Mouse (Mus musculus): ENCODE results near the gene Plpp3.

Plpp3 gene

DNA sequence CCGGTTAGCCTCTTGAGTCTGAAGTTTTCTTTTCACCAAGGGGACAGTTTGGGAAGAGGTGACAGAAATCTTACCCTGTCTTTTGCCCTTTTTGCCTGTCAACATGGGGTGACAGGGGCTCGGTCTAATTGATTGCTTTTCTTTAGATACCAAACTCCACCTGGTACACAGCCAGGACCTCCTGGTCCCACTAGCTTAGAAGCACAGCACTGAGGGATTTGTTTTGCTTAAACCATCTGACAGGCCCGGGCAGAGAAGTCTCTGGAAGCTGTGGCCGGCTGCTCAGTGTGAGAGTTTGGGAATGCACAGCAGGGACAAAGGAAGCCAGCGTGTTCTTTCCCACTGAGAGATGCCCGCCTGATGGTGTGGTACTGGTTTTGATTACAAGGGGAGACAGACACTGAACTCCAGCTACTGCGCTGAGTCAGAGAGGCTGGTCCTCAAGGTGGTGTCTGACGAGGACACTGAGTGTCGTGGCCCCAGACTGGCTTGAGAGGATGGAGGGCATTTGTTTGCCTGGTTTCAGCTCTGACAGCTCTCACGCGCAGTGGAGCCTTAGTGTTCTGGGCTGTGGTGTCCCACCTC is 64.2 kb downstream of the Plpp3 start:
- DNase-seq = no peak

DNA sequence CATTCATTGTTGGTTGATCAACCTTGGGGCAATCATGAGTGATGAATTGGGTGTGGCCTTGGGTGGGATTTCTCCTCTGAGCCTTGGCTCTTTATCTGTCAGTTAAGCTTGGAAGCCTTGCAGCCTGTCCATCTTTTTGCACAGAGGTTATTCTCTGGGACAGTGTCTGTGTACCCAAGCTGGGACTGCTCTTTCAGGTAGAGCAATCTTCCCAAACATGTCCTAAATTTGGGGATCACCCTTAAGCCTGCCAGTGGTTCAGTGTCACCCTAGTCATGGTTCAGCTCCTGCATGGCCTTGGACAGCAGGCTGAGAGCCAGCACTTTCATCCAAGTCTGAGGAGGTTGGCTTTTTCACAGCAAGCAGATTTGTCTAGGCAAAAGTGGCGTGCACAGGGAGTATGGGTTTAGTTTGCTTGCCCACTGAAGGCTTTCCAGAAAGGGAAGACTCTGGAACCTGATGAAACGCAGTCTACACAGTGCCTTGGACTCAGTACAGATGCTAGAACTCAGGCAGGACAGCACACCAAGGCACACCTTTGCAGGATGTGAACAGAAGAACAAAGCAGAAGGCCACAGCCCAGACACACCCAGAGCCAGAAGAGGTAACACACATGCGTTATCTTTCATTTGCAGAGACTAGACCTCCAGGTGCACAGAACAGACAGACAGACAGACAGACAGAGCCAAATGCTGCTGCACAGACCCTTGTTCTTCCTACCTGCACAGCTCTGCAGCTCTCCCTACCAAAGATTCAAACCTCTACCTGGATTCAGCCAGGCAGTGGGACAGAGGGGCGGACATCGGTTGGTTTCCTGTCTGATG is 66.2 kb downstream of the Plpp3 start:
- no peak for DNase-seq

DNA sequence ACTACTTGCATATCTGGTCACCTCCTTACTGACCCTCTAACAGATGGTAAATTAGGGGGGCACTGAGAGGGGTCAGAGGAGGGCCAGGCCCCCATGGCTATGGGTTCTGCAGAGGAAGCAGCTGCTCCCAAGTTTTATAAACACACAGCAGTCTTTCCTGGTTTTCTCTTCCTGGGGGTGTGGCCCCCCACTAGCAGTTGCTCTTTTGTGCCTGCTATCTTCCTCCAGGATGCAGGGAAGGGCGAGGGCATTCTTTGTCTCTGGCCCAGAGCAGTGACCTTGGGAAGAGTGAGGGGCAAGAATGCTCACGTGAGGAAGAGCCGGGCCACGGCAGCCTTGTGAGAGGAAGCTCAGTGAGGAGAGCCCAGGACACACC is 66.8 kb downstream of the Plpp3 start:
- no peak for DNase-seq

DNA sequence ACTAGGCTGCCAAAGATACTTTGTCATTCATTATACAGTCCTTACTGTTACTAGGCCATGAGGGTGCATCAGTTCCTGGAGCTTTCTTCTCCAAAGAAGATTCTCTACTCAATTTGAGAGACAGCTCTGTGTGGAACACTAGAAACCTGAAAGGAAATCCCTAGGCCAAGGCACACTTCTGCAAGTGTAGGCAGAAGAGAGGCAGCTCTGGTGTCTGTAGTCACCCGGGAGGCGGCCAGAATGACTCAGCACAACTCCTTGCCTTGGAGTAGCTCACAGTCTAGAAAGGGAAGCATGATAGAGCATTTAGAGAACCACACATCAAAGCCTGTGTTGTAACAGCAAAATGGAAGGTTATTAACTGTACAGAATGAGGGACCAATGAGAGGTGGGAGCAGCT is 68.4 kb downstream of the Plpp3 start:
- no peak for DNase-seq

DNA sequence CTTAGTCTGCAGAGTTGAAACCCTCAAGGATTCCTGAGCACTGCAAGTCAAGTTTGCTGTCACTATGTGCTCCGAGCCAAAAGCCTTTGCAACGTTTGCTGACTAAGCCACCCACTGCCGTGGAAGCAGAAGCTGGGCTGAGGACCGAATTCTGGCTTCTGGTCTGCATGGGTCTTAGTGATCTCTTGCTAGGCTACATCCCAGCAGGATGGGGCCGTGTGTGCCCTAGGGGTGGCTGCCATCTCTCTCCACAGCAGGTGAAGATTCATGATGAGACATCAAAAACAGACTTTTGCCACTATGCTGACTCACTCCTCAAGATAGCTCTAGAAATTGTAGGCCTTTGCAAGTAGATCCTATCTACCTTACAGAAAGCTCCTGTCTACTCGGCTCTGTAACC is 69.2 kb downstream of the Plpp3 start:
- DNase-seq = no peak

DNA sequence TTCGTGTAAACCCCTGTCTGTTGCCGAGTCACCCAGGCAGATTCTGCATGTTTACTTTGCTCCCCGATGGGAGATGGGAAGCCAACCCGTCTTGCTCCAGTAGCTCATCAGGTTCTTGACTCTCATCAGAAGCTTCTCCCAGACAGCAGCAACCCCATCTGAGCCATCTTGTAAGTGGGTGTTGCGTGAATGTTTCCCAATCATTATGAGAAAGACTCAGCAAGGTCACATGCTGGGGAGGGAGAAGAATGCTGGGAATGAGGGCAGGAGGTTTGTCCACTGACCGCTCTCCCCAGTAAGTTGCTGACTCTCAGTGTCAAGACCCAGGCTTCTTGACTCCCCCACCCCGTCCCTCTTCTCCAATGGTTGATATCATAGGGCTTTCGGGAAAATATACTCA is 73.0 kb downstream of the Plpp3 start:
- DNase-seq = no peak

DNA sequence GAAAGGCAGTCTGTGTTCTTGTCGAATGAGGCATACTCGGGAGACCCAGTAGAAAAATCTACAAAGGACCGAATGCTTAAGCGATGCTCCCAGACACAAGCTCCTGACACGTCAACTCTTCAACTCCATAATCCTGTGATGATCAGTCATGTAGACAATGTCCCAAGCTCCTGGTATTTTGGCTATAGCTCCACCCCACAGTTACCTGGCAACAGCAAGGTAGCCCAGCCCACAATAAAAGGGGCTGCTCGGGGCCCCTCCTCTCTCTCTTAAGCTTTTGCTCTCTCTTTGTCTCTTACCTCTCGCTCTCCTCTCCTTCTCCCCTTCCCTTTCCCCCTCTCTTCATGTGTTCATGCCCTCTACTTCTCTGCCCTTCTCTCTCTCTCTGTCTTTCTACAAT is 83.1 kb downstream of the Plpp3 start:
- DNase-seq = no peak

DNA sequence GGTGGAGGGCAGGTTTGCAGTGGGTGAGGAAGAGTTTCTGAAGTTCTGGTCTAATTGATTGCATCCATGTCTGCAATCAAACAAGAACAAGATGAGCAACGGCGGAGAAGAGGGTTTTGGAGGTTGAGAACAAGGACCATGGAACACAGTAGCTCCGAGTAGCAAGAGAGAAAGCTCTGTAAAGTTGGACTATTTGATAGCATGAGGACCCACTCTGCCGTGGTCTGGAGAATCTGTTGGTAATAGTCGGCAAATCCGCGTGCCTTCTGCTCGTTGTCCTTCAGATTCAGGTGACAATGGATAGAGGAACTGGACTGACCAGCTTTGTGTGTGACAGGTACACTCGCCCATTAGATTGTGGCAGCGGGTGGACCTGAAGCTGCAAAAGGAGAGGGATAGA is 87.8 kb downstream of the Plpp3 start:
- no peak for DNase-seq

DNA sequence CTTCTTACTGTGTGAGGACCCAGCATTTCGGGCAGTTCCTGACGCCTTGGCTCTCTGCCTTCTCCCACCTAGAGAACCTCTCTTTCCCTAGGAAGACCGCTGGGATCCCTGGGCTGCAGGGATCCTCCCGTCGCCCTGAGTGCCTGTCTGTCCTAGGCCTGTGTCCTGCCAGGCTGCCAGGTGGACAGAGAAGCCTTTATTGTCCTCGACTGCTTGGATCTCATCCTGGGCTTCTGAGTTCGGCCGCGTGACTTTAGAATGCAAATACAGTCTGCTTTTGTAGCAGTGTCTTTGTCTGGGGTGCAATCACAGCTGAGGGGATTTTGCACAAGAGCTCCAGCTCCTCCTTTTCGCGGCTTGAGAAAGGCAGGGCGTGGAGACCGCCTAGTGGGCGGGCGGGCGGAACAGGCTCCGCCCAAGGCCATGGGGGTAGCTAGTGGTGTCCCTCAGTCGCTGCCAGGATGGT is 88.4 kb downstream of the Plpp3 start:
- peak; percentile 10 for DNase-seq

DNA sequence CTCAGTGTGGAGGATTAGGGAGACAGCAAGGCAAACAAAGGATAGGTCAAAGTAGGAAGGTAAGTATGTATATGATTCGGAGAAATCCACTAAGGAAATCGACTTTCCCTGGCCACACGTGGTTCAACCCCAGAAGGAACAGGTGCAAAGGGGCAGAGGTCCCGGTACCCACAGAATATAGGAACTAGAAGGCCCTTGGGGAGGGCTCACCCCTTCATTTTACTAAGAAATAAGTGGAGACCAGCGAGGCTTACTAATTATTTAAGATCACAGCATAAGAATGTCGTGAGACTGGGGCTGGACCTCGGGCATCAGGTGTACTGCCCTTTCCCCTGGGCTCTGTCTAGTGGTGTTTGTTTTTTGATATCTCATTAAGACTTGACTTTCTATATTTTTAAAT is 89.2 kb downstream of the Plpp3 start:
- no peak for DNase-seq

DNA sequence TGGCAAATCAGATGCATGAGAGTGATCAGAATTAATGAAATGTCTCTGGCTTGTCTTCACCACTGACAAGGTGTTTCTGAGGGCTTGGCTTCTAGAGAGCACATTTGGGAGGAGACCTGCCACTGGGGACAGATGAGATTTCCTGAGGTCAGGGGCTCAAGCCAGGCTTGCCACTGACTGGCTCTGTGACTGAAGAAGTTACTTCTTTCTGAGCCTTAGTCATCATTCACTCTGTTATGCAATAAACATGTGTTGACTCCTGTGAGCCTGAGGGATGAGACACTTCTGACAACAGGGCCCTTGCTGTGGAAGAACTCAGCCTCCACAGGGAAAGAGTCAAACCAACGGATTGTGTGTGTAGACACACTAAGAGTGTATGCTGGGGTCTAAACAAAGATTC is 91.0 kb downstream of the Plpp3 start:
- no peak for DNase-seq

DNA sequence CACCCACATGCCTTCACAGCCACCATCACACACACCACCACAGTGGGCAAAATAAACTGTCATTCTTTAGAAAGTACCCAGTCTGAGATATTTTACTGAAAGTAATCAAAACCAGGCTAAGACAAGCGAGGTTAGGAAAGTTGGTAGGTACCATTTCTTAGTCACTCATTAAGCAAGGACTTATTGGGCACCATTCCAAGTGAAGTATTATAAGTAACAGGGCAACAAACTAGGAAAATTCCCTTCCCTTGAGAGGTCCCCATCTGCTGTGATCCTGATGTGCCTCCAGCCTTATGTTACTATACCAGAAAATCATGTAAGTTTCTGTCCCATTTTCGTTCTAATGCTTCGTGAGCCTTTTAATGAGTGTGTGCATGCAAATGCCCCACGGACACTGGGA is 92.1 kb downstream of the Plpp3 start:
- no peak for DNase-seq

DNA sequence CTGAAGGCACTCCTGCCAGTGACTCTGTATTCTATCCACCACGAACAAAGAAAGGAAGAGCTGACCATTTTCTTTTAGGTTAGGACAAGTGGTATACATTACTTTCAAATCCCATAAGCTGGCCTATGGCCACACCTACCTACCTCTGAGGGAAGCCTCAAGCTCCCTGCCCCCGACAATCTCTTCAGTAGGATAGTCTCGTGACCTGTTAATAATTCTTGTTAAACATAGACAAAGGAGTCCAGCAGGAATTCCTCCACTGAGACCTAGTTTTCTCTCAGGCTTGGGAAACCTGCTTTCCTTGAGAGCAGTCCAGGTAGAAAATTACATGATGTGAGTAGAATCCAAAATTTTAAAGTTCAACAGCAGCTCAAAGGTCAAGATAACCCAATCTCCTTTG is 93.8 kb downstream of the Plpp3 start:
- no peak for DNase-seq

DNA sequence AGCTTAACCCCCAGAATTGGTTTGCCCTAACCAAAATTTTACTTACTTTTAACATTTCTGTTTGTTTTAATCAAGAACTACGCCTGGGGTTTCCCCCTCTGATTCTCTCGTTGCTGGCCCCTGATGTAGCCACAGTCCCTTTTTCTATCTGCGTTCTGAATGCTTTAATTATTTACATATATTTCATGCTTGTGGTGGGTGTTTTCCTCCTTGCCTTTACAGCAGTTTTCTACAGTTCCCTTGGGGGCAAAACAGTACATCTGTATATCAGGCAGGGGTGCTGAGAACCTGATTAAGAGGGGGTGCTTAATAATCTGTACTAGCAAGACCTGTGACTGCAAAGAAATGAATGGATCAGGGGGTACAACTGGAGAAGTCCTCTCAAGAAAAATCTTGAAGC is 94.9 kb downstream of the Plpp3 start:
- no peak for DNase-seq

DNA sequence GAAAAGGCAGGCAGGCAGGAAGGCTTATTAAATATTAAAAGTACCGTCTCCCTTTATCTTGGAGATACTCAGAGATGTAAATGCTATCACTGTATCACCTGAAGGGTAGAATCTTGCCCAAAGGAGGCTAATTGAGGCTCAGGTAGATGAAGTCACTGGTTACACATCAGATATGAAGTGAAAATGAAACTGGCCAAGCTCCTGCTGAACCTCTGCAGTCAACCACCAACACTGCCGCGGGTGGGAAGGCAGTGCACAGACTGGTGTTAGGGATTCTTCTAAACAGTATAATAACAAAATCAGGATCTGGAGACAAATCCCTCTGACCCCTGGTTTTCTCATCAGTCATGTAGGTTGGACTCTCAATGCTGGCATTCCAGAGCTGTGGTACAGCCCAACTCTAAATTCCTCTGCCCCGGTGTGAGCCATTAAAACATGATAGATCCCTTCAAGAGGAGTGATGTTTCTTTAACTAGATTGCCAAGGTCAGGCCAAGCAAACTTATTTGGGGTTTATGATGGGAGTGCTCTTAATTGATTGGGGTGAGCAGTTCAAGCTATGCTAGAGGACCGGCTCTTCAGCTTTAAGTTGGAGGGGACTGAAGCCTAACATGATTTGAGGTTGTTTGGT is 95.5 kb downstream of the Plpp3 start:
- no peak for DNase-seq

DNA sequence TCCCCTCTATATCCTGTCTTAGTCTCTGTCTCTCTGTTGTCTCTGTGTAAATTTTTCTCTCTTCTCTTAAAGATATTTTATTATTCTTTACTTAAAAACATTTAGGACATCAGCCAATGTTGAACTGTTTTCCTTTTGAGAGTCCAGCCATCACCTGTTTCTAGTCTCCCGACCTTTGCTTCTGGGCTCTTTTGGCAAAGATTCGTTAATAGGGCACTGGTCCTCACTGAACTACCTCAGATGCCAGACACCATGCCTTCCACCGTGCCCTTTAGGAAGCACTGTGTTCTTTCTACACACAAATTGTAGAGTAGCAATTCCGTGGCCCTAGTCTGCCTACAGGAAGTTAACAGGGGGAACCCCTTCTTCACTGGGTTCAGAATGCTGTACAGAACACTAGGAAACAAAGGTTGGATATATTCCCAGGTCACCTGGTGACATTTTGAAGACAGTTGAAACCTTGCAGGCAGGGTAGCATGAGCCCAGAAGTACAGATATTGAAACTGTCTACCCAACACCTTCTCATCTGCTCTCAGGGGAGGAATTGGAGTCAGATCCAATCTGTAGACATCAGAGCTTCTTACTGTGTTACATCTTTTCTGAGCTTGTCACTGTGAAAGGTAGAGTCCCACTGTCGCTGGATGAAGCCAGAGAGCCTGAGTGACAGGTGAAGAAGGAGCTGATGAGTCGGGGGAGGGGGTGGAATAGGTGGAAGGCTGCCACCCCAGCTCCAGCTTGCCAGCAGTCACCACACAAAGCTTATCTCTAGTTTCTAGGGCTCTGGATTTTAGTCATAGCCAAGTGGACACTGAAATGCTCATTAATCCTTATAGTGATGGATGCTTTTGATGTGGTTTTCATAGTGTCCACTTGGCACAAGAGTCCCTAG is 96.5 kb downstream of the Plpp3 start:
- DNase-seq = no peak

DNA sequence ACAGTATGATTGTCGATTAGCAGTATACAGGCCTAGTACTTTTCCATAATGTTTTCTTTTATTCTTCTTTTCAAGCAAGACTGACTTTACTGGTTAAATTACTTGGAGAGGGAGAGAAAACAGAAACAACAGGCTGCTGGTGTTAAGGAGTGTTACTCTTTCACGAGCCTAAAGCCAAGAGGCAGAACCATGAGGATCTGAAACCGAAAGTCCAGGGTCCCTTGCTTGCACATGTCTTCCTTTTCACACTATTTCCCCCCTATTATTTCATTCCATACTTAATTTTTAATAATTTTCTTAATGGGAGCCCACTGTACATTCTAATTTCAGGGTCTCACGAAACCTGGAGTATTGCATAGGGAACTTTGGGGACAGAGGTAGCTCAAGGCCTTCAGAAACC is 97.2 kb downstream of the Plpp3 start:
- no peak for DNase-seq

DNA sequence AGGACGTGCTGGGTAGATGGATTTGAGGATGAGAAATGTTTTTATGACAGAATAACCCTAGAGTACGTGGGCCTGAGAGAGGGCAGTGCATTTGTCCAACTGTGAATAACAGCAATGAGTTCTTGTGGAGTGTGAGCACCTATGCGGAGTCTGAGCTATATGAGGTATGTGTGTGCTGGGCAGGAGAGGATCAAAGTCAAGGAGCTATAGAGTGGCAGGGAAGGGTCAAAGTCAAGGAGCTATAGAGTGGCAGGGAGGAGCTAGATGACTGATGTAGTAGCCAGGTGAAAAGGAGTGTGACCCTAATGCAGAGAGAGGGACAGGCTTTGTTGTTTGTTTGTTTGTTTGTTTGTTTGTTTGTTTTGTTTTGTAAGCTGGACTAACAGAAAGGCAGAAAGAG is 98.0 kb downstream of the Plpp3 start:
- no peak for DNase-seq

DNA sequence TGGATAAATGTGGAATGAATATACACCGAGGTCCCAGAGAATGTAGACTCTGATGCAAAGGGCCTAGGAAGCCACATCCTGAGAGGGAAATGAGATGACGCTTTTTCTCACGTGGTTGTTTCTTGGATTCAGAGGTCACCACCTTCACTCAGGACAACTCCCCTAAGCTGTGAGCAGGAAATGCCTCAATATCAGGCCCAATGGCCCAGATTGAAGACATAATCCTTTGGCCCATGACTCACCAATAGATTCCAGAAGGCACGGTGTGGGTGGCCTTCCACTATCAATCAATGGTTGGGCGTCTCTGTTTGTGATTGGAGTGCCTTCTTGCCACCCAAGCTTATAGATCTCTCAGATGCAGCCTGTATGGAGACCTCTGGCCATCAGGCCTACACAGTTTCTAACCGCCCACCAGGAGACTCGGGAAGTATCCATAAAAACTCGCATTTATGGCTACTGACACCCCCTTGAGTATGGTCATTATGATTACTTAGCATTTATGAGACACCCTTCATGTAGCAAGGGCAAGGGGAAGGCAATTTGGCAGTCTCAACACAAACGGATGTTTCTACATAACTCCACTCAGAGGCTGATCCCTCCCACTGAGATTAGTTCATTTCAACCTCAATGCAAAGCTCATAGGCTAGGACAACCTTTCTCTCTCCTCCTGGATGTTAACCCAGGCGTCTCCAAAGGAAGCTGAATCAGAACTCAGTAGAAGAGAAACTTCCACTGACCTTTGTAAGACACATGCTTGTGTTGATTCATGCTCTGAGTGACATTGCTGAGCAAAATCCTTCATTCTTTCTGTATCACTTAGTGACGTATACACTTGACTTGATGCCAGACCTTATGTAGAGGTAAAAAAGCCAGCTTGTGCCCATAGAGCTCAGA is 100.8 kb downstream of the Plpp3 start:
- no peak for DNase-seq

DNA sequence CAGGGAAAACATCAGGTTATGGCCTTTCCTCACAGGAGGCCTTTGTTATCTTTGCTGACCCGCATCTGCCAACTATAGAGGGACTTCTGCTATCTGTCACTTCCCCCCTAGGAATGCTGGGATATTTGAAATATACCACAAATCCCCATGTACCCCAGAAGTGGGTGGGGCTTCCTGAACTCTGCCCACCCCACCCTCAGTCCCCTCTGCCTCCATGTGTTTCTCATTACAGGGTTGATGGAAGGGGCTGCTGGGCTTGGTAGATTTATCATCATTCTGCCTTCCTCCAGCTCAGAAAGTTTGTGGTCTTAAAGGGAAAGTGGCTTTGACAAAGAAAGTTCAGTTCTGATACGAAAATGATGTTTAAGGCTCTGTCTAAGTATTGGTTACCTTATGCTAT is 103.2 kb downstream of the Plpp3 start:
- DNase-seq = no peak

DNA sequence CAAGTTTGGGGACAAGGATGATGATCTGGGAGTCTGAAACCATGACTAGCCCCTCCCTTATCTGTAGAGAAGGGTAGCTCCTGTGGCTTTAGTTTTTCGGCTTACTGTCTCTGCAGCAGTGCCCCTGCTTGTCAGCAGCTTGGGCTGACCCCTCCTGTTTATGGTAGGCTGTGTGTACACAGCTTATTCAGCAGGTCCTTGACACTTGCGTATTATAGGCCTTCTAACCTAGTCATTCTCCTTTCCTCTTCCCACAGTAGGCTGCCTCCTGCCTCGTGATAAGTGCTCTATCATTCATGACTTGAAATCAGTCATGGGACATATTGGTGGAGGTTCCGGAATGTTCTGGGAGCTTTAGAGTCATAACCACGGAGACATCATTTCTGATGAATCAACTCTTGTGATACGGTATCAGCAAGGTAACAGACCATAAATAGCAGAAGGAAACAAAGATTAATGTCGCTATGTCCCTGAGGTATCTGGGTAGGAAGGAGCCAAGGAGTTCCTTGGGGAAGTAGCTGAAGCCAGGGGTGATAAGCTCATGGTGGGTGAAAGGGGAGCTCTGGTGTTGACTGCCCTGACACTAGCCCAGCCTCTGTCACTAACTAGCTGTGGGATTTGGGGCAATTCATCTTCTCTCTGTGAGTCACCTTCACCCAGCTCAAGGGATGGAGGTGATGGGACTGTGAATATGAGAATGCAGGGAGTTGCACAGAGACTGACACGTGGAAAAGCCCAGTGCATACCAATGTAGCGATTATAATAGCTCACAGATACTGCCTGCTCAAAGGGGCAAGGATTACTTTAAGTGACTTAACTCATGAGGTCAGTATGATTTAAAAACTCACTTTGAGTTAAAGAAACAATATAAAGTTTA is 104.0 kb downstream of the Plpp3 start:
- DNase-seq = no peak
